Comparison of ENCODE assay signal across 18 mouse cellular contexts in genomic region chr9:116118332-116118872, GRCm38 (mm10). TPM values are rescaled to one million over a fixed set of nuclear protein-coding genes. Genes with fewer than 3 reads are reported as not detected.
DNase-seq lines count a peak whose midpoint lies in the region; ATAC-seq and TF ChIP-seq lines count a peak whose summit lies in the region.
"Had no signal": no experiment of that assay in that cellular context is flagged by ENCODE, and none has a peak within 500 bp of the region (broad histone marks: within the 10 kb centered on the region; RNA-seq: fewer than 3 reads in every experiment).

No protein-coding gene starts in this region.

- H3K4me2 ChIP-seq in forebrain, embryonic 12.5 days = no peak overlapping the region
- no peak overlapping the region for H3K4me2 ChIP-seq in forebrain, embryonic 16.5 days (ENCODE audit: low read length)
- H3K4me2 ChIP-seq in lung, embryonic 14.5 days = no peak overlapping the region
- no peak overlapping the region for H3K4me2 ChIP-seq in forebrain, embryonic 13.5 days
- H3K4me2 ChIP-seq: heart, embryonic 12.5 days; hindbrain, embryonic 14.5 days had no signal

- 0 out of 2 replicates have a peak, but pooled peaks cover 8% of the 10 kb centered on the region for H3K4me1 ChIP-seq in forebrain, embryonic 12.5 days
- H3K4me1 ChIP-seq in forebrain, embryonic 16.5 days (replicated peaks; ENCODE audit: control insufficient read depth, insufficient read depth, low read length) = no peaks in the 10 kb centered on the region
- H3K4me1 ChIP-seq in lung, embryonic 14.5 days (ENCODE audit: insufficient read depth) = peaks cover 11% of the 10 kb centered on the region; the same call in 1 of the 2 replicates
- peaks cover 15% of the 10 kb centered on the region for H3K4me1 ChIP-seq in forebrain, embryonic 13.5 days

- WGBS in forebrain, embryonic 12.5 days = 38% methylated on average over 8 of the region's 8 CpGs
- 10% methylated on average over 8 of the region's 8 CpGs for WGBS in forebrain, embryonic 16.5 days
- WGBS in lung, embryonic 14.5 days = 71% methylated on average over 8 of the region's 8 CpGs
- 17% methylated on average over 8 of the region's 8 CpGs for WGBS in forebrain, embryonic 13.5 days

- no peak overlapping the region for H3K4me3 ChIP-seq in forebrain, embryonic 12.5 days (replicated peaks)
- H3K4me3 ChIP-seq in forebrain, embryonic 16.5 days (replicated peaks; ENCODE audit: low read length) = no peak overlapping the region
- H3K4me3 ChIP-seq in lung, embryonic 14.5 days (ENCODE audit: low read depth, low read length) = no peak overlapping the region
- no peak overlapping the region for H3K4me3 ChIP-seq in forebrain, embryonic 13.5 days
- H3K4me3 ChIP-seq: embryonic facial prominence, embryonic 10.5 days; gastrocnemius, adult 2 months; heart, embryonic 12.5 days; hindbrain, embryonic 10.5 days had no signal

- H3K36me3 ChIP-seq in forebrain, embryonic 12.5 days (replicated peaks) = no peaks in the 10 kb centered on the region
- H3K36me3 ChIP-seq in forebrain, embryonic 16.5 days (ENCODE audit: control insufficient read depth, insufficient read depth) = no peaks in the 10 kb centered on the region
- peaks cover 56% of the 10 kb centered on the region for H3K36me3 ChIP-seq in lung, embryonic 14.5 days (ENCODE audit: insufficient read depth)
- no peaks in the 10 kb centered on the region for H3K36me3 ChIP-seq in forebrain, embryonic 13.5 days (ENCODE audit: poor library complexity, severe bottlenecking)
- H3K36me3 ChIP-seq: hindbrain, embryonic 10.5 days had no signal

- no peak for TF ChIP-seq CTCF in lung, embryonic 14.5 days (IDR thresholded peaks at IDR 0.05; ENCODE audit: low read depth)

- peak; percentile 55; the same call in 1 of the 2 replicates for ATAC-seq in forebrain, embryonic 12.5 days (ENCODE audit: low FRiP score)
- ATAC-seq in forebrain, embryonic 16.5 days = no peak
- ATAC-seq in lung, embryonic 14.5 days (ENCODE audit: insufficient read depth) = no peak
- ATAC-seq in forebrain, embryonic 13.5 days = peak; percentile 45; the same call in 1 of the 2 replicates

- no peak for DNase-seq in lung, embryonic 14.5 days
- no peak for DNase-seq in lung, postnatal 14 days
- DNase-seq in Muller cell, postnatal 12 days (ENCODE audit: inconsistent ontology term) = peak; percentile 59
- DNase-seq in left cerebral cortex, adult 11 months (ENCODE audit: low spot score) = no peak
- DNase-seq: adrenal gland, adult 2 months; adrenal gland, postnatal 25 days; cerebellum, adult 2 months; cerebellum, postnatal 10 days; gastrocnemius, adult 2 months; gastrocnemius, postnatal 25 days had no signal

- H3K27ac ChIP-seq in forebrain, embryonic 12.5 days = peak overlapping the region; percentile 63; the same call in 1 of the 2 replicates
- no peak overlapping the region for H3K27ac ChIP-seq in forebrain, embryonic 16.5 days (ENCODE audit: low read length)
- peak overlapping the region; percentile 50; the same call in 1 of the 2 replicates for H3K27ac ChIP-seq in lung, embryonic 14.5 days (ENCODE audit: low read depth)
- peak overlapping the region; percentile 48 for H3K27ac ChIP-seq in forebrain, embryonic 13.5 days
- H3K27ac ChIP-seq: embryonic facial prominence, embryonic 10.5 days; gastrocnemius, adult 2 months; hindbrain, embryonic 10.5 days; hindbrain, embryonic 14.5 days had no signal

- H3K9me3 ChIP-seq in forebrain, embryonic 12.5 days = no peaks in the 10 kb centered on the region
- H3K9me3 ChIP-seq in forebrain, embryonic 16.5 days (ENCODE audit: control insufficient read depth, low read length) = no peaks in the 10 kb centered on the region
- H3K9me3 ChIP-seq in lung, embryonic 14.5 days (ENCODE audit: low read depth, low read length) = no peaks in the 10 kb centered on the region
- no peaks in the 10 kb centered on the region for H3K9me3 ChIP-seq in forebrain, embryonic 13.5 days (replicated peaks)
- H3K9me3 ChIP-seq: embryonic facial prominence, embryonic 10.5 days; heart, embryonic 12.5 days; hindbrain, embryonic 10.5 days had no signal

- H3K27me3 ChIP-seq in forebrain, embryonic 12.5 days = no peaks in the 10 kb centered on the region
- H3K27me3 ChIP-seq in forebrain, embryonic 16.5 days (replicated peaks; ENCODE audit: control insufficient read depth, insufficient read depth, low read length) = no peaks in the 10 kb centered on the region
- no peaks in the 10 kb centered on the region for H3K27me3 ChIP-seq in lung, embryonic 14.5 days (ENCODE audit: insufficient read depth, low read length)
- no peaks in the 10 kb centered on the region for H3K27me3 ChIP-seq in forebrain, embryonic 13.5 days
- H3K27me3 ChIP-seq: CH12.LX; heart, embryonic 12.5 days had no signal

- no peak overlapping the region for H3K9ac ChIP-seq in forebrain, embryonic 12.5 days
- no peak overlapping the region for H3K9ac ChIP-seq in forebrain, embryonic 16.5 days (replicated peaks; ENCODE audit: low read depth, low read length)
- H3K9ac ChIP-seq in lung, embryonic 14.5 days = no peak overlapping the region
- H3K9ac ChIP-seq in forebrain, embryonic 13.5 days = no peak overlapping the region
- H3K9ac ChIP-seq: heart, embryonic 12.5 days; hindbrain, embryonic 14.5 days had no signal

RNA-seq across cellular contexts. Expression of gene Tgfbr2, which starts 56.8 kb away (rescaled TPM):
- polyA plus RNA-seq in forebrain, embryonic 12.5 days (2016; fragmentation: Nextera tagmentation; extraction: Ambion mirVana) = 7.5 and 7.8 TPM in 2 replicates
- polyA plus RNA-seq in forebrain, embryonic 16.5 days (2015; fragmentation: Nextera tagmentation; extraction: Ambion mirVana) = 6.5 and 8.8 TPM in 2 replicates
- 51.3 and 52.3 TPM in 2 replicates for polyA plus RNA-seq in lung, embryonic 14.5 days (2014; fragmentation: Nextera tagmentation; extraction: Ambion mirVana)
- 4.2 and 4.4 TPM in 2 replicates for polyA plus RNA-seq in forebrain, embryonic 13.5 days (2015; fragmentation: Nextera tagmentation; extraction: Ambion mirVana)

Comparison
In these comparisons a context has a peak if more than half of its experiments do, and no peak if none do; other contexts are left out.
1. ATAC-seq: peak in forebrain, embryonic 12.5 days (single experiment) and forebrain, embryonic 13.5 days (single experiment); none in forebrain, embryonic 16.5 days (single experiment) and lung, embryonic 14.5 days (single experiment).